Mouse (Mus musculus) intestine, embryonic 14.5 days (tissue): ENCODE results near the gene Cela1. TPM values are rescaled to one million over a fixed set of nuclear protein-coding genes. Genes with fewer than 3 reads are reported as not detected.

ENCODE experiments used
- ATAC-seq: fragments of 200-750 bp; cut with Nextera tagmentation; replicated peaks from 2 replicates; pipeline ENCODE4 v1.8.0; 2017; ENCODE audit warnings: low read depth, moderate number of reproducible peaks, moderate TSS enrichment, moderate library complexity; ENCODE audit not compliant: low FRiP score, low TSS enrichment
- DNase-seq: peaks from one replicate; pipeline ENCODE4 v3.0.0-alpha.2; 2018; ENCODE audit warnings: low spot score
- H3K27ac ChIP-seq: fragments of 300-500 bp; sonication (generic); 2 replicates; pipeline ENCODE4 v1.5.1; 2014; ENCODE audit warnings: low read depth, mild to moderate bottlenecking, control low read depth
- H3K27me3 ChIP-seq: fragments of 300-500 bp; sonication (generic); replicated peaks from 2 replicates; pipeline ENCODE4 v1.6.1; 2014; ENCODE audit warnings: low read length, control low read depth; ENCODE audit not compliant: control insufficient read depth, insufficient read depth
- H3K36me3 ChIP-seq: fragments of 300-500 bp; sonication (generic); 2 replicates; pipeline ENCODE4 v1.6.1; 2014; ENCODE audit warnings: low read length, control low read depth; ENCODE audit not compliant: control insufficient read depth, insufficient read depth
- H3K4me1 ChIP-seq: fragments of 300-500 bp; sonication (generic); replicated peaks from 2 replicates; pipeline ENCODE4 v1.6.1; 2014; ENCODE audit warnings: low read length, control low read depth, mixed read lengths; ENCODE audit not compliant: control insufficient read depth, insufficient read depth
- H3K4me2 ChIP-seq: fragments of 300-500 bp; sonication (generic); 2 replicates; pipeline ENCODE4 v1.6.1; 2014; ENCODE audit warnings: low read length
- H3K4me3 ChIP-seq: fragments of 300-500 bp; sonication (generic); 2 replicates; pipeline ENCODE4 v1.5.1; 2014; ENCODE audit warnings: low read depth, low read length, control low read depth, mixed read lengths
- H3K9ac ChIP-seq: fragments of 300-500 bp; sonication (generic); 2 replicates; pipeline ENCODE4 v1.6.1; 2014; ENCODE audit warnings: mild to moderate bottlenecking, low read length
- H3K9me3 ChIP-seq: fragments of 300-500 bp; sonication (generic); 2 replicates; pipeline ENCODE4 v1.6.1; 2016; ENCODE audit warnings: low read length, control low read depth; ENCODE audit not compliant: control insufficient read depth
- WGBS: fragments of 180-500 bp; shearing (Covaris S2); extraction: QIAGEN DNeasy Blood & Tissue Kit; methylation state at CpG from one replicate; pipeline ENCODE4 v1.1.7; 2014; 5-methylcytosine and 5-hydroxymethylcytosine counted together
- polyA plus RNA-seq: library from polyadenylated mRNA; unstranded; fragments of >200 nt; fragmentation: Nextera tagmentation; extraction: Ambion mirVana; gene quantifications from 2 replicates; pipeline ENCODE4 v1.2.1, GENCODE M21; 2014

The Cela1 gene
- polyA plus RNA-seq, 1 experiment from 2014 or later: 49.9 TPM

DNA sequence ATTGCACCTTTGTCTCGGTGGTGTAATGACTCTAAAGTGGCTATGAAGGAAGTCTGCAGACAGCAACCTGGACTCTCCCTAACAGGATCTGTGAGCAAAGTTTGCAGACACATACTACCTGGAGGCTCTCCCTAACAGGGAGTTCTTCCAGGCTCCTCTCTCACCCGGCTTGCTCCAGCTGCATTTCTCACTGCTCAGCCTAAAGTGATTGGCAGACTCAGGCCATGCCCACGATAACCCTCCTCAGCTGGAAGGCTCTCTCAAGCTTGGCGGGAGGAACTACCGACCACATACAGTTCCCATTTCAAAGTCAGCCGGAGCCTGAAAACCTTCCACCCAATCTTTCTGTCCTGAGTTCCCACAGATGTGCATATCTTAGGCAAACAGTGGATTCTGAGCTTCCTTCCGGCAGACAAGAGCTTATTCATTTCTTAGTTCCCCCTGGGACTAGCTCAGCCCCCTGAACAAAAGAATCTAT, 21.5 kb downstream of the Cela1 start:
- Histone ChIP-seq H3K4me2 (no peak overlapping the region), H3K36me3 (no peaks in the 10 kb centered on the region), H3K4me3 (no peak overlapping the region), H3K27me3 (no peaks in the 10 kb centered on the region), H3K27ac (peak overlapping the region; percentile 57), H3K9me3 (no peaks in the 10 kb centered on the region), H3K9ac (no peak overlapping the region), H3K4me1 (peaks cover 22% of the 10 kb centered on the region)
- ATAC-seq (peak; percentile 34; the same call in 1 of the 2 replicates), DNase-seq (peak; percentile 67)
- 7% methylated on average over 7 of the region's 7 CpGs for WGBS

DNA sequence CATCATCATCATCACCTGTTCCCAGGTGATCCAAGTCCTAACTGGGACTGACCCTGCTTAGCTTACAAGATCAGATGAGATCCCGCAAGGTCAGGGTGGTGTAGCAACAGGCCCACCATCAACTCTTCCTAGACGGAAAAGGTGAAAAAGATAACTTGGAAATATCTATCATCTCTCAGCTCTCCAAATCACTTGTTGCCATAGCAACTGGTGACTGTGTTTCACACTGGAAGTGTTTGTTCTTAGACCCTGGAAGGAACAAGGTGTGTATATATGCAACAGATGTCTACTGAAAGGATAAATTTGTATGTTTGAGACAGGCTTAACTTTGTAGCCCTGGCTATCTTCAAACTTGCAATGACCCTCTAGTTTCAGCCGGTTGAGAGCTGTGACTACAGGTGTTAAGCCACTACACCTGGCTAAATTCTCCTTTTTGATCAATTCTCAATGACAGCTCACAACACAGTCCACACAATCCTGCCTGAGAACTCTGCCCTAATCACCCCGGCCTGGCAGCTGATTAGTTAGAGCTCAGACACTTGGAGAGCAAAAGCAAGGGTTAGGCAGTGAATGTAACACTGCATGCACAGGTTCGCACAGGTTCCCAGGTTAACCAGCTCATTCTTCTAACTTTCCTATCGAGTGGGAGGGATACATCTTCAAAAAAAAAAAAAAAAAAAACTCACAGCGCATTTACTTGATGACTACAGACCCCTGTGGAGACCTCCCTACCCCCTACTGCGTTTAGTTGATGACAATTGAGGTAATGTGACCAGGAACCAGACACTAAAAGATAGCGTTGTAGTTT, 22.1 kb downstream of the Cela1 start:
- no peak overlapping the region for H3K9ac ChIP-seq
- DNase-seq (no peak), ATAC-seq (peak; percentile 31; the same call in 1 of the 2 replicates)
- 27% methylated on average over 9 of the region's 9 CpGs for WGBS
- no peaks in the 10 kb centered on the region for H3K36me3 ChIP-seq
- H3K4me3 ChIP-seq: no peak overlapping the region
- no peaks in the 10 kb centered on the region for H3K9me3 ChIP-seq
- no peaks in the 10 kb centered on the region for H3K27me3 ChIP-seq
- H3K4me1 ChIP-seq: peaks cover 22% of the 10 kb centered on the region
- peak overlapping the region; percentile 57; the same call in 1 of the 2 replicates for H3K27ac ChIP-seq
- no peak overlapping the region for H3K4me2 ChIP-seq

DNA sequence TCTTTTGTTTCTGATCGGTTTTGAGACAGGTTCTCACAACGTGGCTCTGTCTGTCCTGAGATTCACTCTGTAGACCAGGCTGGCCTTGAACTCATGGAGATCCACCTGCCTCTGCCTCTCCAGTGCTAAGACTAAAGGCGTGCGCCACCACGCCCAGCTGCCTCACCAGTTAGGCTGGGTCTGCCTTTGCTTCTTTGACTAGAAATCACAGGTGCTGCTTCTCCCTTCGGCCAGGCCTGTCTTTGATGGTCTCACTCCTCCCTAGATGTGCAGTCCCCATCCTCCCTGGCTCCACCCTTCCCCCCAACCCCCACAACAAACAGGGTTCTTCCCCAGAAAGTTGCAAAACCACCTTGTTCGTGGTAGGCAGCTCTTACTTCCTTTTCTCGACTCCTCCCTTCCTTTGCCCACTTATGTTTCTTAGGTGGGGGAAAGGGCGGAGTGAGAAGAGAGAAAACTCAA, 22.9 kb downstream of the Cela1 start:
- no peaks in the 10 kb centered on the region for H3K9me3 ChIP-seq
- DNase-seq (no peak), ATAC-seq (no peak)
- 71% methylated on average over 9 of the region's 9 CpGs for WGBS
- H3K27me3 ChIP-seq: no peaks in the 10 kb centered on the region
- H3K4me3 ChIP-seq: no peak overlapping the region
- H3K27ac ChIP-seq: no peak overlapping the region
- peaks cover 22% of the 10 kb centered on the region for H3K4me1 ChIP-seq
- H3K4me2 ChIP-seq: no peak overlapping the region
- H3K9ac ChIP-seq: no peak overlapping the region
- H3K36me3 ChIP-seq: no peaks in the 10 kb centered on the region

DNA sequence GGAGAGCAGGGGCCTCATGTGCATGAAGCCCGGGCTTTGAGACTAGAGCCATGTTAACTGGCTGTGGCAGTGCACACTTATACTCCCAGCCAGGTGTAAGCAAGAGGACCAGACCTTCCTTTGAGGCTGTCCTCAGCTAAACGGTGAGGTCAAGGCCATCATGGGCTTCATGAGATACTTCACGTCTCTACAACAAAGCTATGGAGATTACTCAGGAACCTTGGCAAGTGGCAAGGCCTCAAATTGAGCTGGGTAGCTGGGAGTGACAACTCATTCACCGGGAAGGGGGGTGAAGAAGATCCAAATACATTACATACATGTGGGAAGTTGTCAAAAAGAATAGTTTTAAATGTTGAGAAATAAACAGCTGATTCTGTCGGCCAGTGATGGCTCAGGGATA, 26.9 kb downstream of the Cela1 start:
- Histone ChIP-seq H3K4me1 (no peaks in the 10 kb centered on the region), H3K9ac (no peak overlapping the region), H3K4me2 (no peak overlapping the region), H3K36me3 (no peaks in the 10 kb centered on the region), H3K9me3 (no peaks in the 10 kb centered on the region), H3K4me3 (no peak overlapping the region), H3K27ac (no peak overlapping the region), H3K27me3 (no peaks in the 10 kb centered on the region)
- no peak for DNase-seq
- ATAC-seq: no peak
- 87% methylated on average over 5 of the region's 5 CpGs for WGBS

- DNase-seq (no peak), ATAC-seq (no peak)
- Histone ChIP-seq H3K4me3 (no peak overlapping the region), H3K36me3 (no peaks in the 10 kb centered on the region), H3K9ac (no peak overlapping the region), H3K27me3 (no peaks in the 10 kb centered on the region), H3K9me3 (no peaks in the 10 kb centered on the region), H3K4me1 (no peaks in the 10 kb centered on the region), H3K27ac (no peak overlapping the region), H3K4me2 (no peak overlapping the region)
- WGBS: 82% methylated on average over 9 of the region's 9 CpGs
Observed at GRCm38 (mm10) chr15:100660306-100660705, 27.4 kb downstream of the Cela1 start.

- Histone ChIP-seq H3K4me2 (no peak overlapping the region), H3K9me3 (no peaks in the 10 kb centered on the region), H3K9ac (no peak overlapping the region), H3K27me3 (no peaks in the 10 kb centered on the region), H3K4me3 (no peak overlapping the region), H3K36me3 (no peaks in the 10 kb centered on the region), H3K4me1 (no peaks in the 10 kb centered on the region), H3K27ac (no peak overlapping the region)
- DNase-seq: no peak
- WGBS: 83% methylated on average over 5 of the region's 5 CpGs
- ATAC-seq: no peak
Observed at GRCm38 (mm10) chr15:100655201-100655600, 32.5 kb downstream of the Cela1 start.

- H3K9ac ChIP-seq: no peak overlapping the region
- no peaks in the 10 kb centered on the region for H3K9me3 ChIP-seq
- DNase-seq (no peak), ATAC-seq (no peak)
- no peaks in the 10 kb centered on the region for H3K4me1 ChIP-seq
- no peaks in the 10 kb centered on the region for H3K27me3 ChIP-seq
- no peak overlapping the region for H3K27ac ChIP-seq
- no peak overlapping the region for H3K4me2 ChIP-seq
- 74% methylated on average over 1 of the region's 1 CpGs for WGBS
- no peaks in the 10 kb centered on the region for H3K36me3 ChIP-seq
- no peak overlapping the region for H3K4me3 ChIP-seq
Observed at GRCm38 (mm10) chr15:100654271-100654670, 33.5 kb downstream of the Cela1 start.

DNA sequence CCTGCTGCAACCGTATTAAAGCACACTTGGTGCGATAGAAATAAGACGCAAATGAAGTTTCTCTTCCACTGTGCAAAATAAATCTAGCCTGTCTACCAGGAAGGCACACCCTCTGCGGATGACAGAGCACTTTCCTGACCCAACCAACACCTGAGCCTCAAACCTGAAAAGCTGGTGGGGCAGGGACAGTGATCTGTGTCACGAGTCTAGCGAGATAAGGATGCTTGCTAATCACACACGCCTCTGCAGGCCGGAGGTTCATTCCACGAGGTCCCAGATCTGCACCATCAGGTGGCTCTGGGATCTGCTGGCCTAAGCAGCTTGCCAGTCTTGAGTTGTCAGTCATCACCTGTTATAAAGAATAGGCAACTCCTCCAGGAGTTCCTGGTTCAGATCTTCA, 36.1 kb downstream of the Cela1 start:
- Histone ChIP-seq H3K27me3 (no peaks in the 10 kb centered on the region), H3K27ac (peak overlapping the region; percentile 11; the same call in 1 of the 2 replicates), H3K4me1 (no peaks in the 10 kb centered on the region), H3K36me3 (no peaks in the 10 kb centered on the region), H3K9ac (no peak overlapping the region), H3K4me3 (no peak overlapping the region), H3K4me2 (no peak overlapping the region), H3K9me3 (no peaks in the 10 kb centered on the region)
- WGBS: 68% methylated on average over 9 of the region's 9 CpGs
- ATAC-seq (peak; percentile 83), DNase-seq (peak; percentile 79)

GRCm38 (mm10) chr15:100650111-100650510, 37.6 kb downstream of the Cela1 start:
- Histone ChIP-seq H3K9ac (no peak overlapping the region), H3K4me2 (no peak overlapping the region), H3K36me3 (no peaks in the 10 kb centered on the region), H3K4me1 (no peaks in the 10 kb centered on the region), H3K27me3 (no peaks in the 10 kb centered on the region), H3K27ac (no peak overlapping the region), H3K9me3 (no peaks in the 10 kb centered on the region), H3K4me3 (no peak overlapping the region)
- 83% methylated on average over 10 of the region's 10 CpGs for WGBS
- DNase-seq: no peak
- ATAC-seq: no peak
